In the genomic region with DNA sequence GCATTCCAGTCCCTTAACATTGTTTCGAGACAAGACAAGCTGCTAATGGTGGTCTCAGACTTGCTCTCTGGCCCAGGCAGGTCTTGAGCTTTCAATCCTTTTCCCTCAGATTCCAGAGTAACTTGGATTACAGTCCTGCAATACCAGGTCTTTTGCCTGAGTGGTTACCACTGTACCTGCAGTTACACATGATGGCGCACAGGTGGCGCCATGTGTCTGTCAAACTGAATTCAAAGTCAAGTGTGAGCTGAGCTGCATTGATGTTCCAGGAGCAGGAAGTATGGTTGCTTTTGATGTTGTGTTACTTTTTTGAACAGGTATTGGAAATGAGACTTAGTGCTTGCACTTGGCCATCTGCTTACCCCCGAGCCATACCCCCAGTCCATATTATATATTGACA, we compare ENCODE assay signal across 9 mouse cellular contexts.
DNase-seq lines count a peak whose midpoint lies in the region; ATAC-seq lines count a peak whose summit lies in the region.
"Had no signal": no experiment of that assay in that cellular context is flagged by ENCODE, and none has a peak within 500 bp of the region (broad histone marks: within the 10 kb centered on the region; RNA-seq: fewer than 3 reads in every experiment).

No protein-coding gene starts in this region.

- intact Hi-C loops in gastrocnemius, postnatal 14 days (cut with DNase I; ENCODE audit: low total_unique reads), result no loop called here

- peak; percentile 70 to 76; a peak in 3 of 4 replicates for ATAC-seq in hematopoietic stem cell, adult 5-6 weeks (replicated peaks in 1 of 2; ENCODE audit: insufficient read depth in 1 of 2, low FRiP score in 2 of 2, low TSS enrichment in 1 of 2, low read depth in 1 of 2, poor library complexity in 2 of 2, severe bottlenecking in 2 of 2)
- ATAC-seq in megakaryocyte-erythroid progenitor cell, adult 5-6 weeks (replicated peaks; ENCODE audit: low FRiP score, low TSS enrichment, poor library complexity, severe bottlenecking), result peak; percentile 82

- DNase-seq in gastrocnemius, adult 18-20 months (ENCODE audit: low spot score), result peak; percentile 15
- DNase-seq in gastrocnemius, postnatal 14 days, result no peak
- peak; percentile 50 for DNase-seq in right cerebral cortex, postnatal 4 days
- no peak for DNase-seq in right cerebral cortex, postnatal 36 days (ENCODE audit: low spot score in 2 of 2)
- peak; percentile 53 for DNase-seq in cerebellum, adult 9-10 months
- DNase-seq in thymus, postnatal 4 days, result peak; percentile 70
- DNase-seq: liver, embryonic 13.5 days had no signal

Comparison
In these comparisons a context has a peak if more than half of its experiments do, and no peak if none do; other contexts are left out.
1. DNase-seq: peak in gastrocnemius, adult 18-20 months (single experiment), right cerebral cortex, postnatal 4 days (single experiment), cerebellum, adult 9-10 months (single experiment) and thymus, postnatal 4 days (single experiment); none in gastrocnemius, postnatal 14 days (single experiment) and right cerebral cortex, postnatal 36 days (0 of 2).